13 mouse cellular contexts compared by ENCODE assay signal in the genomic region with DNA sequence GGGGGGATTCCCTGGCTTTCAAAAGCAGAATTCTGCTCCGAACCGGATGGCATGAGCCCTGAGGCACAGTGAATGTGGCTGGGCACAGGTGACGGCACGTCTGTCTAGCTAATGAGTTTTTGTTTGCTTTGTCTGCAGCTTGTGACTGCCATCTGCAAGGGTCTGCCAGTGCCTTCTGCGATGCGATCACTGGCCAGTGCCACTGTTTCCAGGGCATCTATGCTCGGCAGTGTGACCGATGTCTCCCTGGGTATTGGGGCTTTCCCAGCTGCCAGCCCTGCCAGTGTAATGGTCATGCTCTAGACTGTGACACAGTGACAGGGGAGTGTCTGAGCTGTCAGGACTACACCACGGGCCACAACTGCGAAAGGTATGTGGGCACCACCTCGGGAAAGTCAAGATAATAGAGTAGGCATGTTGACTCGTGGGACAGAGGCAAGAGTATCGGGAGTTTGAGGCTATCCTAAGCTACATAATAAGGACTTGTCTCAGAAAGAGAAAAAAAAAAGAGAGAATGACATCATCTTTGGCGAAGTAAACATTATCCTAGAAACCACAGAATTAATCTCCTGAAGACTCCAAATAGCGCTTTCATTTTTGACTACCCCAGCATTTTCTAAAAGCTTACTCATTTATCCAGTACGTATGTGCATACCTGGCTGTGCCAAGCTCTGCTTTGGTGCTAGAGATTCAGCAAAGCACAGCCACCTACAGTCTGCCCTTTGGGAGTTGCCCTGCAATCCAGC. TPM values are rescaled to one million over a fixed set of nuclear protein-coding genes. Genes with fewer than 3 reads are reported as not detected.
DNase-seq lines count a peak whose midpoint lies in the region; ATAC-seq and TF ChIP-seq lines count a peak whose summit lies in the region.
"Had no signal": no experiment of that assay in that cellular context is flagged by ENCODE, and none has a peak within 500 bp of the region (broad histone marks: within the 10 kb centered on the region; RNA-seq: fewer than 3 reads in every experiment).

No protein-coding gene starts in this region.

- no peak overlapping the region for H3K27ac ChIP-seq in forebrain, embryonic 14.5 days (ENCODE audit: low read depth, low read length)
- H3K27ac ChIP-seq in forebrain, embryonic 11.5 days (ENCODE audit: low read depth, low read length), result no peak overlapping the region
- H3K27ac ChIP-seq in kidney, postnatal 0 days, result 0 out of 2 replicates have a peak overlapping the region, but pooled peaks have one; percentile 19
- no peak overlapping the region for H3K27ac ChIP-seq in kidney, adult 2 months (ENCODE audit: insufficient read depth, low read depth, low read length)
- H3K27ac ChIP-seq in hindbrain, postnatal 0 days, result no peak overlapping the region
- H3K27ac ChIP-seq: limb, embryonic 12.5 days had no signal

- H3K9me3 ChIP-seq in forebrain, embryonic 14.5 days (replicated peaks; ENCODE audit: control insufficient read depth, low read length), result no peaks in the 10 kb centered on the region
- H3K9me3 ChIP-seq in forebrain, embryonic 11.5 days (ENCODE audit: control insufficient read depth, low read length), result no peaks in the 10 kb centered on the region
- H3K9me3 ChIP-seq in kidney, postnatal 0 days (replicated peaks; ENCODE audit: low read length), result no peaks in the 10 kb centered on the region
- no peaks in the 10 kb centered on the region for H3K9me3 ChIP-seq in hindbrain, postnatal 0 days (ENCODE audit: low read length)
- H3K9me3 ChIP-seq: limb, embryonic 12.5 days had no signal

- CTCF ChIA-PET in Patski (lab: Charles Lee), result interaction anchor here (0.8 to 1.7 kb wide), 3 partner anchors 10 to 134 kb away, joined by 3 to 4 read pairs (median 3); no protein-coding TSS in a partner anchor

- TF ChIP-seq POLR2A in kidney, adult 2 months (IDR thresholded peaks at IDR 0.05; ENCODE audit: low read depth, low read length), result no peak

- peak; percentile 35 for DNase-seq in forebrain, embryonic 14.5 days (ENCODE audit: low spot score)
- DNase-seq in forebrain, embryonic 11.5 days (ENCODE audit: low spot score), result no peak
- no peak for DNase-seq in kidney, postnatal 0 days (ENCODE audit: low spot score)
- no peak for DNase-seq in kidney, adult 2 months
- DNase-seq in Patski (ENCODE audit: low read depth, low spot score), result peak; percentile 64
- peak; percentile 42 for DNase-seq in hindbrain, postnatal 0 days (ENCODE audit: low spot score)
- DNase-seq in T-cell, adult 2 months (ENCODE audit: low spot score), result no peak
- DNase-seq in left cerebral cortex, postnatal 25 days (ENCODE audit: low spot score in 2 of 2), result no peak
- DNase-seq: heart, postnatal 10 days; lung, adult 18-20 months; thymus, postnatal 4 days had no signal

- H3K4me3 ChIP-seq in forebrain, embryonic 14.5 days (ENCODE audit: low read depth, low read length), result no peak overlapping the region
- no peak overlapping the region for H3K4me3 ChIP-seq in forebrain, embryonic 11.5 days (ENCODE audit: low read depth, low read length)
- H3K4me3 ChIP-seq in kidney, postnatal 0 days (replicated peaks; ENCODE audit: low read depth, low read length), result no peak overlapping the region
- no peak overlapping the region for H3K4me3 ChIP-seq in kidney, adult 2 months (ENCODE audit: insufficient read depth, low read depth, low read length)
- H3K4me3 ChIP-seq in hindbrain, postnatal 0 days (ENCODE audit: low read length), result no peak overlapping the region
- H3K4me3 ChIP-seq: limb, embryonic 12.5 days had no signal

- no peak overlapping the region for H3K9ac ChIP-seq in forebrain, embryonic 14.5 days (ENCODE audit: low read length)
- no peak overlapping the region for H3K9ac ChIP-seq in forebrain, embryonic 11.5 days (ENCODE audit: low read length)
- no peak overlapping the region for H3K9ac ChIP-seq in kidney, postnatal 0 days (ENCODE audit: low read depth, low read length)
- no peak overlapping the region for H3K9ac ChIP-seq in hindbrain, postnatal 0 days (replicated peaks; ENCODE audit: low read length)
- H3K9ac ChIP-seq: limb, embryonic 12.5 days had no signal

- H3K4me1 ChIP-seq in forebrain, embryonic 14.5 days (ENCODE audit: control insufficient read depth, insufficient read depth, low read length), result no peaks in the 10 kb centered on the region
- no peaks in the 10 kb centered on the region for H3K4me1 ChIP-seq in forebrain, embryonic 11.5 days (replicated peaks; ENCODE audit: control insufficient read depth, insufficient read depth, low read length)
- H3K4me1 ChIP-seq in kidney, postnatal 0 days (replicated peaks; ENCODE audit: insufficient read depth, low read length), result no peaks in the 10 kb centered on the region
- peaks cover 10% of the 10 kb centered on the region; the same call in 1 of the 2 replicates for H3K4me1 ChIP-seq in kidney, adult 2 months (ENCODE audit: control insufficient read depth, insufficient read depth, low read length)
- H3K4me1 ChIP-seq in hindbrain, postnatal 0 days (ENCODE audit: insufficient read depth, low read length), result no peaks in the 10 kb centered on the region

- intact Hi-C loops in left cerebral cortex, postnatal 25 days (cut with DNase I), result no loop called here

- no peak overlapping the region for H3K4me2 ChIP-seq in forebrain, embryonic 14.5 days (ENCODE audit: low read length)
- no peak overlapping the region for H3K4me2 ChIP-seq in forebrain, embryonic 11.5 days (ENCODE audit: low read depth, low read length, severe bottlenecking)
- H3K4me2 ChIP-seq in kidney, postnatal 0 days (ENCODE audit: low read length), result no peak overlapping the region
- no peak overlapping the region for H3K4me2 ChIP-seq in hindbrain, postnatal 0 days (ENCODE audit: low read depth, low read length)
- H3K4me2 ChIP-seq: limb, embryonic 12.5 days had no signal

- in situ Hi-C loops in Patski (cut with MboI; ENCODE audit: low pct_unique_long_range_greater_than_20kb), result loop anchor here (5.0 kb wide), 1 partner anchor 36 kb away; a partner anchor contains a TSS

- peak; percentile 69 for ATAC-seq in forebrain, embryonic 14.5 days
- ATAC-seq in forebrain, embryonic 11.5 days (replicated peaks; ENCODE audit: low FRiP score), result no peak
- ATAC-seq in kidney, postnatal 0 days (replicated peaks; ENCODE audit: low FRiP score, low read depth), result no peak
- ATAC-seq in Patski, result peak; percentile 71
- peak; percentile 79 for ATAC-seq in hindbrain, postnatal 0 days
- ATAC-seq: CD4-positive, CD25-positive, alpha-beta regulatory T cell, adult 4 months had no signal

- H3K36me3 ChIP-seq in forebrain, embryonic 14.5 days (ENCODE audit: control insufficient read depth, insufficient read depth, low read length), result no peaks in the 10 kb centered on the region
- no peaks in the 10 kb centered on the region for H3K36me3 ChIP-seq in forebrain, embryonic 11.5 days (ENCODE audit: control insufficient read depth, insufficient read depth, low read length)
- H3K36me3 ChIP-seq in kidney, postnatal 0 days (ENCODE audit: insufficient read depth, low read length), result peaks cover 94% of the 10 kb centered on the region
- H3K36me3 ChIP-seq in kidney, adult 2 months (ENCODE audit: control insufficient read depth, insufficient read depth, low read length), result peaks cover 21% of the 10 kb centered on the region
- H3K36me3 ChIP-seq in hindbrain, postnatal 0 days (ENCODE audit: insufficient read depth, low read length), result no peaks in the 10 kb centered on the region

- no peaks in the 10 kb centered on the region for H3K27me3 ChIP-seq in forebrain, embryonic 14.5 days (replicated peaks; ENCODE audit: control insufficient read depth, insufficient read depth, low read length)
- no peaks in the 10 kb centered on the region for H3K27me3 ChIP-seq in forebrain, embryonic 11.5 days (ENCODE audit: control insufficient read depth, insufficient read depth, low read length)
- H3K27me3 ChIP-seq in kidney, postnatal 0 days (ENCODE audit: insufficient read depth, low read length), result no peaks in the 10 kb centered on the region
- H3K27me3 ChIP-seq in kidney, adult 2 months (replicated peaks; ENCODE audit: control insufficient read depth, insufficient read depth, low read length), result no peaks in the 10 kb centered on the region
- no peaks in the 10 kb centered on the region for H3K27me3 ChIP-seq in Patski
- no peaks in the 10 kb centered on the region for H3K27me3 ChIP-seq in hindbrain, postnatal 0 days (ENCODE audit: insufficient read depth, low read length)
- H3K27me3 ChIP-seq: limb, embryonic 12.5 days had no signal

- no peak for TF ChIP-seq CTCF in kidney, postnatal 0 days (IDR thresholded peaks at IDR 0.05; ENCODE audit: low read depth)
- no peak for TF ChIP-seq CTCF in kidney, adult 2 months (conservative IDR thresholded peaks at IDR 0.05; ENCODE audit: insufficient read depth, insufficient read length, low read depth, low read length)
- no peak for TF ChIP-seq CTCF in Patski (IDR thresholded peaks at IDR 0.05)
- TF ChIP-seq CTCF in hindbrain, postnatal 0 days (IDR thresholded peaks at IDR 0.05; ENCODE audit: low read depth), result no peak

- POLR2A ChIA-PET in Patski (lab: Charles Lee), result interaction anchor here (2.7 kb wide), 1 partner anchor 38 kb away, joined by 11 read pairs; a partner anchor contains a TSS

- 75% methylated on average over 16 of the region's 16 CpGs for WGBS in forebrain, embryonic 14.5 days
- WGBS in forebrain, embryonic 11.5 days, result 87% methylated on average over 16 of the region's 16 CpGs
- WGBS in kidney, postnatal 0 days, result 75% methylated on average over 16 of the region's 16 CpGs
- WGBS in kidney, adult 2 months, result 62% methylated on average over 16 of the region's 16 CpGs
- WGBS in hindbrain, postnatal 0 days, result 60% methylated on average over 16 of the region's 16 CpGs

RNA-seq across cellular contexts. Expression of a gene that starts 37.9 kb away (rescaled TPM):
- 13.6 and 17.5 TPM in 2 replicates for polyA plus RNA-seq in forebrain, embryonic 14.5 days (2014; fragmentation: Nextera tagmentation; extraction: Ambion mirVana)
- polyA plus RNA-seq in forebrain, embryonic 11.5 days (2014; fragmentation: Nextera tagmentation; extraction: Ambion mirVana), result 22.4 and 24.4 TPM in 2 replicates
- 115 and 128 TPM in 2 replicates for polyA plus RNA-seq in kidney, postnatal 0 days (2015; fragmentation: Nextera tagmentation; extraction: Ambion mirVana)
- 41.0 and 46.5 TPM in 2 replicates for polyA plus RNA-seq in kidney, adult 2 months (2012; rRNA removed)
- polyA plus RNA-seq in Patski (2021), result 290 TPM
- 30.9 and 36.0 TPM in 2 replicates for total RNA-seq in hindbrain, postnatal 0 days (2014; rRNA removed)
- polyA plus RNA-seq in hindbrain, postnatal 0 days (2015; fragmentation: Nextera tagmentation; extraction: Ambion mirVana), result 11.7 and 12.1 TPM in 2 replicates
- total RNA-seq in left cerebral cortex, postnatal 25 days (2021), result 10 to 100 TPM; 17.4 to 18.8 TPM
- polyA plus RNA-seq: CD4-positive, CD25-positive, alpha-beta regulatory T cell, adult 4 months had no signal

RNA-seq across cellular contexts. Expression of a gene that starts 48.3 kb away (rescaled TPM):
- polyA plus RNA-seq in forebrain, embryonic 14.5 days (2014; fragmentation: Nextera tagmentation; extraction: Ambion mirVana), result 121 and 135 TPM in 2 replicates
- polyA plus RNA-seq in forebrain, embryonic 11.5 days (2014; fragmentation: Nextera tagmentation; extraction: Ambion mirVana), result 133 and 142 TPM in 2 replicates
- 196 and 202 TPM in 2 replicates for polyA plus RNA-seq in kidney, postnatal 0 days (2015; fragmentation: Nextera tagmentation; extraction: Ambion mirVana)
- 50.6 and 72.5 TPM in 2 replicates for polyA plus RNA-seq in kidney, adult 2 months (2012; rRNA removed)
- 145 TPM for polyA plus RNA-seq in Patski (2021)
- total RNA-seq in hindbrain, postnatal 0 days (2014; rRNA removed), result 28.4 and 39.5 TPM in 2 replicates
- 128 and 138 TPM in 2 replicates for polyA plus RNA-seq in hindbrain, postnatal 0 days (2015; fragmentation: Nextera tagmentation; extraction: Ambion mirVana)
- total RNA-seq in left cerebral cortex, postnatal 25 days (2021), result 100 to 1,000 TPM; 103 to 111 TPM

Comparison
In these comparisons a context has a peak if more than half of its experiments do, and no peak if none do; other contexts are left out.
1. ATAC-seq: peak in forebrain, embryonic 14.5 days (single experiment), Patski (single experiment) and hindbrain, postnatal 0 days (single experiment); none in forebrain, embryonic 11.5 days (single experiment) and kidney, postnatal 0 days (single experiment).
2. DNase-seq: peak in forebrain, embryonic 14.5 days (single experiment), Patski (single experiment) and hindbrain, postnatal 0 days (single experiment); none in forebrain, embryonic 11.5 days (single experiment), kidney, postnatal 0 days (single experiment), kidney, adult 2 months (single experiment), T-cell, adult 2 months (single experiment) and left cerebral cortex, postnatal 25 days (0 of 2).